Mouse (Mus musculus) midbrain, postnatal 0 days (tissue): ENCODE measurements at regions not wholly inside any gene's neighbourhood (a gene's known extent, or its start where the extent isn't known, plus 50 kb on each side); places are given as distances from the start of the nearest gene placed in this dataset.

Source experiments
- ATAC-seq: fragments of 200-750 bp; cut with Nextera tagmentation; 2 replicates; pipeline ENCODE4 v1.8.0; 2017; ENCODE audit warnings: moderate number of reproducible peaks, mild to moderate bottlenecking, moderate TSS enrichment, moderate library complexity; ENCODE audit not compliant: low FRiP score
- DNase-seq: peaks from one replicate; pipeline ENCODE4 v3.0.0-alpha.2; 2015; ENCODE audit warnings: low spot score
- H3K27ac ChIP-seq: fragments of 300-500 bp; sonication (generic); 2 replicates; pipeline ENCODE4 v1.5.1; 2014; ENCODE audit warnings: low read depth, mild to moderate bottlenecking, low read length, mixed read lengths
- H3K27me3 ChIP-seq: fragments of 300-500 bp; sonication (generic); 2 replicates; pipeline ENCODE4 v1.6.1; 2014; ENCODE audit warnings: low read length, control low read depth, mixed read lengths; ENCODE audit not compliant: insufficient read depth
- H3K36me3 ChIP-seq: fragments of 300-500 bp; sonication (generic); 2 replicates; pipeline ENCODE4 v1.6.1; 2014; ENCODE audit warnings: low read length, control low read depth, mixed read lengths; ENCODE audit not compliant: insufficient read depth
- H3K4me1 ChIP-seq: fragments of 300-500 bp; sonication (generic); 2 replicates; pipeline ENCODE4 v1.6.1; 2014; ENCODE audit warnings: mild to moderate bottlenecking, control low read depth, antibody characterized with exemption, low read length, mixed read lengths; ENCODE audit not compliant: insufficient read depth
- H3K4me2 ChIP-seq: fragments of 300-500 bp; sonication (generic); 2 replicates; pipeline ENCODE4 v1.6.1; 2014; ENCODE audit warnings: low read depth, mild to moderate bottlenecking, low read length, mixed read lengths; ENCODE audit not compliant: poor library complexity, severe bottlenecking
- H3K4me3 ChIP-seq: fragments of 300-500 bp; sonication (generic); 2 replicates; pipeline ENCODE4 v1.5.1; 2014; ENCODE audit warnings: low read depth, mild to moderate bottlenecking, low read length, moderate library complexity
- H3K9ac ChIP-seq: fragments of 300-500 bp; sonication (generic); replicated peaks from 2 replicates; pipeline ENCODE4 v1.6.1; 2014; ENCODE audit warnings: mild to moderate bottlenecking, low read length, moderate library complexity, mixed read lengths; ENCODE audit not compliant: poor library complexity, severe bottlenecking
- H3K9me3 ChIP-seq: fragments of 300-500 bp; sonication (generic); 2 replicates; pipeline ENCODE4 v1.6.1; 2016; ENCODE audit warnings: low read length, control low read depth
- CTCF ChIP-seq: IDR thresholded peaks from 2 replicates; pipeline ENCODE4 v1.5.1; 2016; ENCODE audit warnings: antibody characterized with exemption, mild to moderate bottlenecking
- WGBS: fragments of 180-500 bp; shearing (Covaris S2); extraction: QIAGEN DNeasy Blood & Tissue Kit; methylation state at CpG from one replicate; pipeline ENCODE4 v1.1.7; 2014; 5-methylcytosine and 5-hydroxymethylcytosine counted together

DNA sequence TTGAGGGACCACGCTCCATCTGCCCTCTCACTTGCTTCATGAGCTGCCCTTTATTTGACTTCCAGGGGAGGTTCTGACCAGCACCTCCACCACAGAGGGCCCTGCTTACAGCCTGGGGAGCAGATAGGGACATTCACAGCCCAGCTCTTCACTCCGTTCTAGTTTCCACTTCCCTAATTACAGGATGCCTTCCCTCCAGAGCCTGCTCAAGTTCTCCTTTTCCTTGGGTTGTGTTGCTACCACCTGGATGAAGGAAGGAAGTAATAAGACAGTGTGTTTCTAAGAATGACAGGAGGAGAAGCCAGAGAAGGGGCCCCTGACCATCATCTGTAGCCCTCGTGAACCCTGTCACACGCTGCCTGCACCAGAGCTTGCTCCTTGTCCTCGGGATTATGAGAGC is 152.1 kb downstream of the Maf start:
- no peak for ATAC-seq
- H3K9me3 ChIP-seq: no peaks in the 10 kb centered on the region

DNA sequence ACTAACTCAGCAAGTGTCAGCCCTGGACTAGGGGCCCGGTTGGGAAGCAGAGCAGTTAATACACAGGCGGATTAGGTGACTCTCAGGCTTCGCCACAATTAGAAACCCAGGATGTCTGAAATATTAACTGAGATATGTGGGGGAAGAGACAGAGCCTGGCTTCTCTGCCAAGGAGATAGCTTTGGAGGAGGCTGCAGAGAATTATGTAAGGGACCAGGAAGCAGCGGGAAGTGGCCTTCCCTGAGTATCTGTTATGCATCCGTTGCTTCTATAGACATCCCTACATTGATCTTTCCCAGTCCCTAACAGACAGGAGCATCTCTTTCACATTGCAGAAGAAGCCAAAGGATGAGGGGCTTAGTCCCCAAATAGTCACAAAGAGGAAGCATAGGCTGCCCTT is 153.4 kb downstream of the Maf start:
- no peak overlapping the region for H3K4me3 ChIP-seq
- H3K4me1 ChIP-seq: no peaks in the 10 kb centered on the region; the same call in 1 of the 2 replicates
- H3K9ac ChIP-seq: no peak overlapping the region
- no peaks in the 10 kb centered on the region for H3K9me3 ChIP-seq
- H3K4me2 ChIP-seq: no peak overlapping the region
- no peak for ATAC-seq
- no peaks in the 10 kb centered on the region for H3K36me3 ChIP-seq
- TF ChIP-seq CTCF: no peak
- DNase-seq: no peak
- H3K27me3 ChIP-seq: no peaks in the 10 kb centered on the region
- 76% methylated on average over 5 of the region's 5 CpGs for WGBS
- H3K27ac ChIP-seq: no peak overlapping the region

More for the DNA sequence above, 152.1 kb downstream of the Maf start:
- Histone ChIP-seq H3K27ac (no peak overlapping the region), H3K36me3 (no peaks in the 10 kb centered on the region), H3K4me2 (no peak overlapping the region), H3K27me3 (no peaks in the 10 kb centered on the region), H3K9ac (no peak overlapping the region), H3K4me1 (no peaks in the 10 kb centered on the region), H3K4me3 (no peak overlapping the region)
- TF ChIP-seq CTCF: no peak
- no peak for DNase-seq
- WGBS: 83% methylated on average over 5 of the region's 5 CpGs

DNA sequence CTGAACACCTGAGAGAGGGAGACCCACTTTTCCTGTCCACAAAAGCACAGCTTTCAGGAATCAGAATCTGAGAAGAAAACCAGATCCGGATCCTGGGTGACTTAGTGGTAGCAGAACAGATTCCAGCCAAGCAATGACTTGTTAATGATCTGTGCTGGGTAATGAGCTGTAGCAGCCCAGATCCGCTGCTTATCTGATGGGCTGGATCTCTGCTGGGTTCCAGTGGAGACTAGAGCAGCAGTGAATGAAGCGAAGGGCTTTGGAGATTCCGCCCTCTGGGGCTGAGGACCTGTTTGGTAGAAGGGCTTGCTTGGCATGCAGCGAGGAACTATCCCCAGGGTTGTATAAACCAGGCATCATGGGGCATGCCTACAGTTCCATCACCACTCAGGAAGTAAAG is 156.3 kb downstream of the Maf start:
- 81% methylated on average over 5 of the region's 5 CpGs for WGBS
- DNase-seq: no peak
- Histone ChIP-seq H3K4me3 (no peak overlapping the region), H3K9ac (no peak overlapping the region), H3K4me1 (no peaks in the 10 kb centered on the region; the same call in 1 of the 2 replicates), H3K9me3 (no peaks in the 10 kb centered on the region), H3K27me3 (no peaks in the 10 kb centered on the region), H3K4me2 (no peak overlapping the region), H3K36me3 (no peaks in the 10 kb centered on the region), H3K27ac (no peak overlapping the region)
- ATAC-seq: no peak
- TF ChIP-seq CTCF: no peak

GRCm38 (mm10) chr8:115549112-115549511 is 158.5 kb downstream of the Maf start:
- WGBS: 9% methylated on average over 1 of the region's 1 CpGs
- H3K27me3 ChIP-seq: no peaks in the 10 kb centered on the region
- peak; percentile 49 for DNase-seq
- H3K36me3 ChIP-seq: no peaks in the 10 kb centered on the region
- H3K9ac ChIP-seq: no peak overlapping the region
- no peak overlapping the region for H3K4me3 ChIP-seq
- H3K9me3 ChIP-seq: no peaks in the 10 kb centered on the region
- no peak for ATAC-seq
- H3K4me1 ChIP-seq: no peaks in the 10 kb centered on the region; the same call in 1 of the 2 replicates
- H3K27ac ChIP-seq: no peak overlapping the region; the same call in 1 of the 2 replicates
- H3K4me2 ChIP-seq: no peak overlapping the region
- TF ChIP-seq CTCF: no peak

GRCm38 (mm10) chr8:115544067-115544466 is 163.5 kb downstream of the Maf start:
- ATAC-seq: no peak

GRCm38 (mm10) chr8:115542935-115543334 is 164.7 kb downstream of the Maf start:
- ATAC-seq (no peak), DNase-seq (no peak)
- H3K27me3 ChIP-seq: no peaks in the 10 kb centered on the region
- no peak for TF ChIP-seq CTCF
- H3K9me3 ChIP-seq: no peaks in the 10 kb centered on the region
- H3K4me3 ChIP-seq: no peak overlapping the region
- H3K36me3 ChIP-seq: no peaks in the 10 kb centered on the region
- H3K4me2 ChIP-seq: no peak overlapping the region
- no peak overlapping the region for H3K27ac ChIP-seq
- H3K4me1 ChIP-seq: no peaks in the 10 kb centered on the region
- 95% methylated on average over 3 of the region's 3 CpGs for WGBS
- no peak overlapping the region for H3K9ac ChIP-seq

More at GRCm38 (mm10) chr8:115544067-115544466, 163.5 kb downstream of the Maf start:
- no peak for DNase-seq
- Histone ChIP-seq H3K4me2 (no peak overlapping the region), H3K27ac (no peak overlapping the region), H3K4me3 (no peak overlapping the region), H3K36me3 (no peaks in the 10 kb centered on the region), H3K9me3 (no peaks in the 10 kb centered on the region), H3K27me3 (no peaks in the 10 kb centered on the region), H3K4me1 (no peaks in the 10 kb centered on the region; the same call in 1 of the 2 replicates), H3K9ac (no peak overlapping the region)
- WGBS: 74% methylated on average over 6 of the region's 6 CpGs
- TF ChIP-seq CTCF: no peak
